Mouse (Mus musculus) liver, adult 10 weeks (tissue): ENCODE results near the gene Foxk2. TPM values are rescaled to one million over a fixed set of nuclear protein-coding genes. Genes with fewer than 3 reads are reported as not detected.

Experiments
- polyA plus RNA-seq: library from polyadenylated mRNA; stranded (reverse); fragments of 350-450 nt; fragmentation: Illumina TruSeq; extraction: RNeasy Lipid Tissue Mini Kit (QIAGEN cat#74804); gene quantifications from one replicate; pipeline ENCODE4 v1.2.3, GENCODE M21; 2014; ENCODE audit warnings: low read depth, low replicate concordance

The Foxk2 gene
- polyA plus RNA-seq: 5.3 TPM

GRCm38 (mm10) chr11:121259160-121260100 is at the start of gene Foxk2:
Gene Foxk2, plus strand, starts transcription at chr11:121259990.

DNA sequence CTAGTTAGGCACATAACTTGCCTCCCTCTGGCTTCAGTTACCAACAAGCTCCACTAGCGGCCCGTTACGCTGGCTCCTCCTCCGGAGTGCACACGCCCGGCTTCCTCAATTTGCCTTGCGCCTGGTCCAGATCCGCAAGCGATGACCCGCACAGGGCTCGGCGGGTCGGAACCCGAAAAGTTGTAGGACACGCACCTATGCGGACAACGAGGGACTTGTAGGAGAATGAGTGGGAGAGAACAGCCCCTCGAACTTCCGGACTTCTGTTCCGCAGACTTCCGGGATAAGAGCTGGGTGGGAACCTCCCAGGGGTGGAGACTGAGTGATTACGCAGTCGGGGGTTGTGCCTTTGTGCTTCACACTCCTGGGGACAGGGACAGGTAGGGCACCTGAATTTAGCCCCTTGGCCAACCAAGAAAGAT is 30.8 kb upstream of the Foxk2 start, which contains the start of gene Cybc1:
Gene Cybc1, minus strand, starts transcription at position 305 of the 422 bp plus-strand sequence.

DNA sequence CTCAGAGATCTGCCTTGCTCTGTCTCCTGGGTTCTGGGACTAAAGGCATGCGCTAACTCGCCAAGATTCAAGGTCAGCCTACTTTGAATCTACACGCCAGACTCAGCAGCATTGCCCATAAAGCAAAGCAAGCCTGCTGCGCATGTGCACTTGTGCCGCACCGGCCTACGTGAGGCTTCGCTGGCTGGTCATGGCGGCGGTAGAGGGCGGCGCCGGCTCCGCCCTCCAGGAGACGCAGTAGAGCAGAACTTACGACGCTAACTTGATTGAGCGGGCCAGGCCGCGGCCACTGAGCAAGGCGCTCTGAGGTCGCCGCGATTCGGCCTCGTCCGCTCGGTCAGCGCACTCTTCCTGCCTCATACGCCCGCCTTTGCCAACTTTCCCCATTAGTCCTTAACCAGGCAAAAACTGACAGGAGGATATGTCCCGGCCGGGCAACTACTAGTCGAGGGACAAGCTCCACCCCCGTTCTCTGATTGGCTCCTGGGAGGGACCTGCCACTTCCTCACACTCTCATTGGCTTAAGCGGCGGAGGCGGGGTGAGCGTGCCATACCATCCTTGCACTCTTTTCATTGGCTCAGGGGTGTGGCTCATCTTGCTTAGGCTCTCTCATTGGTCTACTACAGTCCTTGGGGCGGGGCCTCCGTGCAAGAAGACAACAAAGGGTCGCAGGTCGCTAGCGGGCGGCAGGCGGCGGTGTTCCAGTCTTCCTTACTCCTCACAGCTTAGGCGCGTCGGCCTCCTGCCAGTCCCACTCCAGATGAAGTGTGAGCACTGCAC is 23.0 kb upstream of the Foxk2 start, which contains the start of gene Narf:
Gene Narf, plus strand, starts transcription at position 690 of the 781 bp plus-strand sequence.

DNA sequence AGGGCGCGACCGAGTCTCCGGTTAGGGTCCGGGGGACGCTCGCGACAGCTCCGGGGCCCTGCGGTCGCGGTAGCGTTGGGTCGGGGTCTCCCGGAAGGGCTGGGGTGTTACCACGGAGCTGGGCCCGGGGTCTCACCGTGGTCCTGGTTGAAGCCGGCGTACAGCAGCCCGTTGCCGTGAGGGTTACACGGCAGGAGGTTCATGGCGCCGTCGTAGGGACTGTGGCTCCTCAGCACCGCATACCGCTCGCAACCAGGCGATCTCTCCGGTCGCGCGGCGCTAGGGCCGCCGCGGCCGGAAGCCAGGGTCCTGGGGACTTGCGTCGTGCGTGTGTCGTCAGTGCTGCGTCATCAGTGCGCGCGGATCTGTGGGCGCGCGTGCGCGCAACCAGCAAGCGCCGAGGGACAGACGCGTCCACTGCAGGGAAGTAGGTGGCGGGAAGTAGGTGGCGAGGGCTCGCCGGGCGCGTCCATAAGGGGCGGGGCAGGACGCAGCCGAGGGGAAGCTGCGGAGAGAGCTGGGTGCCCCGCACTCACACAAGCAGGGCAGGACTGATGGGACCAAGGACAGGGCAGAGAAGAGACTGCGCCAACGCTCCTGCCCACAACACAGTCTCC is 94.4 kb downstream of the Foxk2 start, which contains the start of gene Wdr45b:
Gene Wdr45b, minus strand, starts transcription at position 355 of the 617 bp plus-strand sequence.

Other genes starting within 250 kb of the Foxk2 start
- gene Cd7, start 220.6 kb upstream of the Foxk2 start, polyA plus RNA-seq: 0.42 TPM
- gene Sectm1b, start 196.4 kb upstream of the Foxk2 start, polyA plus RNA-seq: not detected
- gene Sectm1a, start 178.8 kb upstream of the Foxk2 start, polyA plus RNA-seq: 1.0 TPM
- not detected for gene Tex19.2, start 141.3 kb upstream of the Foxk2 start, polyA plus RNA-seq
- gene Tex19.1, start 113.8 kb upstream of the Foxk2 start, polyA plus RNA-seq: not detected
- not detected for gene Uts2r, start 99.7 kb upstream of the Foxk2 start, polyA plus RNA-seq
- gene Hexdc, start 55.6 kb upstream of the Foxk2 start, polyA plus RNA-seq: 1.9 TPM
- gene Ogfod3, start 55.3 kb upstream of the Foxk2 start, polyA plus RNA-seq: 1.5 TPM
- gene Cybc1, start 30.7 kb upstream of the Foxk2 start, polyA plus RNA-seq: 5.5 TPM
- gene Narf, start 22.7 kb upstream of the Foxk2 start, polyA plus RNA-seq: 14.6 TPM
- gene Wdr45b, start 94.5 kb downstream of the Foxk2 start, polyA plus RNA-seq: 35.5 TPM
- gene Rab40b, start 128.3 kb downstream of the Foxk2 start, polyA plus RNA-seq: 0.95 TPM
- 7.2 TPM for gene Fn3krp, start 161.4 kb downstream of the Foxk2 start, polyA plus RNA-seq
- 3.8 TPM for gene Fn3k, start 174.9 kb downstream of the Foxk2 start, polyA plus RNA-seq
- 13.7 TPM for gene Tbcd, start 192.0 kb downstream of the Foxk2 start, polyA plus RNA-seq